In the genomic region with DNA sequence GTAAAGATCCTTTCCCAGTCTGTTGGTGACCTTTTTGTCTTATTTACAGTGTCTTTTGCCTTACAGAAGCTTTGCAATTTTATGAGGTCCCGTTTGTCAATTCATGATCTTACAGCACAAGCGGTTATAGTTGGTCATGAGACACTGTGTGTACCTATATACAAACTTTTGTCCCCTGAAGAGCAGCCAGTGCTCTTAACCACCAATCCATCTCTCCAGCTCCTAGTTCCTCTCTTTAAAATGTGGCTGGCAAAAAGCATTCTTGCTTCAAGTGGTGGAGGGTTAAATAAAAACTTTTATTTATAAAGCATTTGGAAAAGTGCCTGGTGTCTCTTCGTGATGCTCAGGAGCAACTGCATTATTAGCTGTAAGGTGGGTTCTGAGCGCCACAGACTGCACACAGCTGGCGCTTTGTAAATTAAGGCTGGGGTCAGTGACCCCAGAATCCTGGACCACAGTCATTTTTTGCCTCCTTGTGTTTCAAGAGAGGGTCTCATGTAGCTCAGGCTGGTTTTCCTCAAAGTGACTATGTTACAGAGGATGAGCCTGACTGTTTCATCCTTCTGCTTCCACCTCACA, we compare ENCODE assay signal across 12 mouse cellular contexts. TPM values are rescaled to one million over a fixed set of nuclear protein-coding genes. Genes with fewer than 3 reads are reported as not detected.
DNase-seq lines count a peak whose midpoint lies in the region.
"Had no signal": no experiment of that assay in that cellular context is flagged by ENCODE, and none has a peak within 500 bp of the region (broad histone marks: within the 10 kb centered on the region; RNA-seq: fewer than 3 reads in every experiment).

No protein-coding gene starts in this region.

- DNase-seq in embryo, embryonic 10.5 days (ENCODE audit: low spot score): peak; percentile 4
- DNase-seq in embryo, embryonic 9.5 days (ENCODE audit: extremely low spot score): no peak
- DNase-seq in kidney, adult 11 months: peak; percentile 8
- DNase-seq in kidney, postnatal 10 days: no peak
- DNase-seq in thymus, postnatal 0 days (ENCODE audit: low spot score): peak; percentile 4
- DNase-seq in thymus, postnatal 14 days: no peak
- no peak for DNase-seq in T-cell, adult 2 months (ENCODE audit: low spot score)
- no peak for DNase-seq in frontal cortex, postnatal 10 days (ENCODE audit: low spot score in 2 of 2)
- DNase-seq: cerebellum, postnatal 14 days; lung, postnatal 36 days had no signal

RNA-seq across cellular contexts. Expression of gene Zfp978, which starts 23.0 kb away (rescaled TPM):
- not detected in 2 replicates for polyA plus RNA-seq in thymus, postnatal 0 days (2015; fragmentation: Nextera tagmentation; extraction: Ambion mirVana)
- polyA plus RNA-seq: forebrain, embryonic 12.5 days; heart, embryonic 15.5 days had no signal

RNA-seq across cellular contexts. Expression of gene Zfp988, which starts 32.6 kb away (rescaled TPM):
- 0.48 and 0.60 TPM in 2 replicates for polyA plus RNA-seq in thymus, postnatal 0 days (2015; fragmentation: Nextera tagmentation; extraction: Ambion mirVana)
- polyA plus RNA-seq: heart, embryonic 15.5 days had no signal

Comparison
In these comparisons a context has a peak if more than half of its experiments do, and no peak if none do; other contexts are left out.
1. DNase-seq: peak in embryo, embryonic 10.5 days (single experiment), kidney, adult 11 months (single experiment) and thymus, postnatal 0 days (single experiment); none in embryo, embryonic 9.5 days (single experiment), kidney, postnatal 10 days (single experiment), thymus, postnatal 14 days (single experiment), T-cell, adult 2 months (single experiment) and frontal cortex, postnatal 10 days (0 of 2).